26 mouse cellular contexts compared by ENCODE assay signal in the genomic region with DNA sequence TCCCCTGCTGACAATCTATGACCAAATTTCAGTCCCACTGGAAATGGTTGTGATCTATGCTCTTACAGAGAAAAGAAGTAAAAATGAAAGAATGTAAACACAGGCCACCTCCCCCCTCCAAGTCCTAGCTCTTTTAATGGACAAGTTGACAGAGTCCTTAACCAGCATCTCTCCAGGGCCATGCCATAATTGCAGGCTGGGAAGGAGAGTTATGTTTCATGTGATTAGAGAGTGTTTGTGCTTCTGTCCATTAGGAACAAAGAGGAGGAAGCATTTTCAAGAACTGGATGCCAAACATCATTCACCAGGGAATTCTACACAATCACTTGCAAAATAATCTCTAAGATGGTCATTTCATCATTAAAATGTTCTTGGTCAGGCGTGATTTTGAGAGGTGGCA.
"Had no signal": no experiment of that assay in that cellular context is flagged by ENCODE, and none has a peak within 500 bp of the region (broad histone marks: within the 10 kb centered on the region; RNA-seq: fewer than 3 reads in every experiment).

No protein-coding gene starts in this region.

- H3K27me3 ChIP-seq: heart, embryonic 13.5 days; heart, embryonic 15.5 days; hindbrain, embryonic 12.5 days; intestine, embryonic 15.5 days; limb, embryonic 12.5 days; liver, embryonic 13.5 days had no signal

- DNase-seq: gastrocnemius, postnatal 14 days; gastrocnemius, postnatal 36 days; heart, adult 11 months; heart, adult 2 months; heart, postnatal 14 days; heart, postnatal 36 days; kidney, adult 18-20 months; kidney, adult 8-10 months; kidney, postnatal 14 days; kidney, postnatal 36 days; liver; liver, embryonic 13.5 days had no signal

- H3K9ac ChIP-seq: heart, embryonic 13.5 days; heart, embryonic 15.5 days; hindbrain, embryonic 12.5 days; hindbrain, embryonic 14.5 days; intestine, embryonic 15.5 days; limb, embryonic 12.5 days; liver, embryonic 13.5 days had no signal

- H3K27ac ChIP-seq: heart, adult 2 months; heart, embryonic 13.5 days; heart, embryonic 15.5 days; hindbrain, embryonic 12.5 days; hindbrain, embryonic 14.5 days; intestine, embryonic 15.5 days; layer of hippocampus, adult 2 months; left cerebral cortex, adult 2 months; limb, embryonic 10.5 days; limb, embryonic 12.5 days; liver, embryonic 13.5 days had no signal

- H3K4me1 ChIP-seq: heart, embryonic 15.5 days; hindbrain, embryonic 12.5 days; intestine, embryonic 15.5 days; limb, embryonic 12.5 days; liver, embryonic 13.5 days had no signal

- H3K4me3 ChIP-seq: heart, adult 2 months; heart, embryonic 13.5 days; heart, embryonic 15.5 days; hindbrain, embryonic 12.5 days; intestine, embryonic 15.5 days; layer of hippocampus, adult 2 months; left cerebral cortex, adult 2 months; limb, embryonic 10.5 days; limb, embryonic 12.5 days; liver, embryonic 13.5 days had no signal

- H3K4me2 ChIP-seq: heart, embryonic 11.5 days; heart, embryonic 13.5 days; heart, embryonic 15.5 days; hindbrain, embryonic 12.5 days; hindbrain, embryonic 14.5 days; intestine, embryonic 15.5 days; limb, embryonic 12.5 days; liver, embryonic 11.5 days; liver, embryonic 13.5 days had no signal

- H3K9me3 ChIP-seq: heart, embryonic 15.5 days; hindbrain, embryonic 12.5 days; intestine, embryonic 15.5 days; limb, embryonic 10.5 days; limb, embryonic 12.5 days; liver, embryonic 13.5 days had no signal

- H3K36me3 ChIP-seq: heart, embryonic 13.5 days; heart, embryonic 15.5 days; hindbrain, embryonic 12.5 days; intestine, embryonic 15.5 days; limb, embryonic 10.5 days; limb, embryonic 12.5 days; liver, embryonic 13.5 days had no signal

- ATAC-seq: hindbrain, embryonic 16.5 days; inflammation-experienced regulatory T-cells, adult 6 months; intestine, embryonic 15.5 days; intestine, postnatal 0 days had no signal
